Mouse (Mus musculus): ENCODE data around the gene Arhgap19.

Arhgap19 gene

DNA sequence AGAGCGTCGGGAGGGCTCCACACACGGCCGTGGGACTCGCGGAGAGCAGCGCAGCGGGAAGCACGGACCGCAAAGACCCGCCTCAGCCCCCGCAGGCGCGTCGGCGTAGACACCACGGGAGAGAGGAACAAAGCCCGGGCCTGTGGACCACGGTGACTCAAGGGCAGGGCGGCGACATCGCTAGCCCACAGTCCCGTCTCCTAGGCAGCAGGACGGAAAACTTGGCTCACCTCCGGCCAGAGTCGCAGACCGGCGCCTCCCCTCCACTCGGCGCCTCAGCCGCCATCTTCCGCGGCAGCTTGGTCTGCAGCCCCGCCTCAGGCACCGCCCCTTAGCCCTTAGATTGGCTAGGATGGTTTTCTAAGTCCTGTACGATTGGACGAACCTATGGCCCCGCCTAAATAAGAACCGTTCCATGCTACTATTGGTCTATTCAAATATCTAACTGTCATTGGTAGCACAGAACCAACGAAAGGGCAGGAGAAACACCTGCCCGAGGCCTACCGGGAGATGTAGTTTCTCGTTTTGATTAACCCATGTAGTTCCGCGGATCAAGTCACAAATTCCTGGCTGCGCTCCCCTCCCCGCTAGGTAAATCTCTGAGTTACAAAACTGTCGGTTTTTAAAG lies at the start of gene Arhgap19:
TSS of gene Arhgap19 (minus strand) at position 306 of the 628 bp plus-strand sequence.
- peak; percentile 100 for ATAC-seq (ENCODE audit: low TSS enrichment)

- no peak for ATAC-seq (ENCODE audit: low TSS enrichment)
Measured at GRCm38 (mm10) chr19:41850719-41851543, 49.1 kb upstream of the Arhgap19 start.

DNA sequence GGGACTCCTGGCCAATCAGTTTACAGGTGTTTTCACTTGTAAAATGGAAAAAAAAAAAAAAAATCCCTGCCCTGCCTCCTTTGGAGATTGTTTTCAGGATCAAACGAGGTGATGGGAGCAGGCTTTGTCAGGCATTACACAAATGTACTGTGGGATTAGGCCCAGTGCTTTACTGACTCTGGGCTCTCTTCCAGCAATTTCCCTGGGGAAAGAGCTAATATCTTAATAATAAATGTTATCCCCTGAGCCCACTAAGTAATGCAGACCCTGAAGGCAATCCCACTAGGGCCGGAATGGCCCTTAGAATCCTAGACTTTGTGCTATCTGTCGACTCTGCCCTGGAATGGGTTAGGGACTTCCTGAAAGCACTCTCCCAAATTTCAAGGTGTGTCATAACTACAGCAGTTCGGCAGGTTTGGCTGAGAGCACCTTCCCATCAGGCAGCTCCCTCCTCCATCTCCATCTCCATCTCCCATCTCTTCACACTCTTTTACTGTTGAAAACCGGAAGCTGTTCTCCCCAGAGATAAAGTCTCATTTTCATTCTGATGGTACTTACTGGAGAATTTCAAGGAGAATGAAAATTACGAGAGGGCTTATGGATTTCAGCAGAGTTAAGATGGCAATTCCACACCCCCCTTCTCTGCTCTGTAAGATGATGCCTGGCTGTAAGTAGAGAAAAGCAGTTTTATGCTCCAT lies 48.3 kb upstream of the Arhgap19 start:
- ATAC-seq (ENCODE audit: low TSS enrichment), result no peak

DNA sequence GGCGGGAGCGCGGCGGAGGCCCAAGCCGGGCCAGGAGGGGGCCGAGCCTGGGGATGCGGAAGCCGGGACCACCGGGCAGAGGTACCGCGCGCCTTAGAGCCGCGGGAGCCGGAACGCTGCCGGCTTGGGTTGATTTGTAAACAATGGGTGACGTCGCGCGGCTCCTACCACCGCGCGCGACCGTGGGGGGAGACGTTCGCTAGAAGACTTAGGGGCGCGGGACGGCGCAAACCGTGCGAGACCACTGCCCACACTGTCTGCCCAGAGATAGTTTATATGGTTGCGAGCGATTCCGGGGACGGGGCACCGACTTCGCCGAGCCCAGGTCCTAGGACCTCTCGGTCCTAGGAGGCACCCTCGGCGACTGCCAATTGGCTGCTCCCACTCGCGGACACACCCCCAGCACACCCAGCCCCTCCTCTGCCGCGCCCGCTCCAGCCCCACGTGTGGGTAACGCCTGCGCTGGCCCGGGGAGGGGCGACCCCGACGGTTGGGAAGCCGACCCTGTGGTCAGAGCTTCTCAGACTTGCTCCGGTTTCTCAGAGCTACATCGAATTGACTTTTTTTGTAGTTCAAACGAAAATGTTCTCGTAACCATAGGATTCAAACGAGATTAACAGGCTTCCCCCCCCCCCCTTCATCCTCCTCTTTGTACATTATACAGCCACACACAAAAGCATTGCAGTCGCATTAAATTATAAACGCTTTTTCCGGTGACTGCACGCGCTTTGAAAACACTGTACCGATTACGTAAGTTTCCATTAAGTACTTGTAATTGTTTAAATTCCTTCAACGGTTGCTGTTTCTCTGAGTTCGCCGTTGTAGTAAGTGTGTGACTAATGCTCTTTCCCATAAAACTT lies 46.4 kb upstream of the Arhgap19 start, which contains the start of gene Frat2:
TSS of gene Frat2 (minus strand) at position 141 of the 860 bp plus-strand sequence.
- ATAC-seq (ENCODE audit: low TSS enrichment), result peak; percentile 87

GRCm38 (mm10) chr19:41847614-41847991 lies 45.8 kb upstream of the Arhgap19 start:
- peak; percentile 70 for ATAC-seq (ENCODE audit: low TSS enrichment)

DNA sequence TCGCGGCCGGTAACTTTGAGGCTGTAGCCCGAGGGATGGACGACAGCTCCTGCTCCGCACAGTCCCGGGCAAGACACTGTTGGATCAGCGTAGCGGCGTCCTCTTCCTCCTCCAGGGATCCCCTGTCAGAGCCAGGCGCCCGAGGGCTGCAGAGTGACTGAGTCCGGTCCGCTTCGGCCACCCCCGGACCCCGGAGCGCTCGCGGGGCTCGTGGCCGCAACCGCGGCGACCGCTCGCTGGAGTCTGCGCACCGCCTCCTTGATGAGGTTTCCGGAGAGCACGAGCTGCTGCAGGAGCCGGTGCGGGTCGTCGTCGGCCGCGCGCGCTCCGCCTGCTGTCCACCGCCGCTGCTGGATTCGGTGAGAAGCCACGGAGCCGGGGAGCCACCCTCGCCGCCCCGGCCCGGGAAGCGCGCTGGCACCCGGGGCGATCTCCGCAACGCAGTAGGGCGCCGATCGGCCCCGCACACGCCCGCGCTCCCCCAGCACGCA lies 45.3 kb upstream of the Arhgap19 start:
- ATAC-seq (ENCODE audit: low TSS enrichment), result peak; percentile 44

DNA sequence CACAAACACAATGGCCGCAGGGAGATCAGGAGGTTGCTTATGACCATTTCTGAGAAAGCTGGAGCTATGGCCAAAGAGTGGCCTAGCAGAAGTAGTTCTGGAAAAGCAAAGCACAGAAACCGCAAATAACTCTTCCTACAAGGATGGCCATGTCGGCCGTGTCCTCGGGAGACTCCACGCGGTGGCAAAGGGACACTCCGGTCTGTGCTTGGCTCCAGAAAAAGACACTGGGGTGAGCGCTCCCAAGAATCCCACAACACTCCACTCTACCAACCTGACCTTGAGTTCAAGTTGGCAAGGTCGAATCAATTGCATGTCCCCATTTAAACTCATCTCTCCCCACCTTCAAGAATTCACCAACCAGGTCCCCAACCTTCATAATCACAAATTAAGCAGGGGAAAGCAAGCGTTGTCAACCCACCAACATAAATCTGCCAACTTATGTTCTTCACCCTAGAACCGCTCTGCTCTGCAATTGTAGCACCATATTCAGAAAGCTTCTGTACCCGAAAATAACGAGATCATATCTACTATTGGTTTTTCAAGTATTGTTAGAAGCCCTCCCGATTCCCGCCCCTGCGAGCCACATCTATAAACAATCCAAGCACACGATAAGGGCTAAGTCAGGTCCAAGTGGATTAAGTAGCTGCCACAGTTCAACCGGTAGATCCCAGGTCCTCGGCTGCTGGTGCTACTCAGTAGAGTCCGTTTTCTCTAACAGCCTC lies 44.7 kb upstream of the Arhgap19 start:
- no peak for ATAC-seq (ENCODE audit: low TSS enrichment)

- no peak for ATAC-seq (ENCODE audit: low TSS enrichment)
Measured at GRCm38 (mm10) chr19:41844345-41844744, 42.5 kb upstream of the Arhgap19 start.

- ATAC-seq (ENCODE audit: low TSS enrichment), result no peak
Measured at GRCm38 (mm10) chr19:41842706-41843105, 40.9 kb upstream of the Arhgap19 start.

GRCm38 (mm10) chr19:41842196-41842595 lies 40.3 kb upstream of the Arhgap19 start:
- ATAC-seq (ENCODE audit: low TSS enrichment), result no peak

- no peak for ATAC-seq (ENCODE audit: low TSS enrichment)
Measured at GRCm38 (mm10) chr19:41841105-41841750, 39.4 kb upstream of the Arhgap19 start.

DNA sequence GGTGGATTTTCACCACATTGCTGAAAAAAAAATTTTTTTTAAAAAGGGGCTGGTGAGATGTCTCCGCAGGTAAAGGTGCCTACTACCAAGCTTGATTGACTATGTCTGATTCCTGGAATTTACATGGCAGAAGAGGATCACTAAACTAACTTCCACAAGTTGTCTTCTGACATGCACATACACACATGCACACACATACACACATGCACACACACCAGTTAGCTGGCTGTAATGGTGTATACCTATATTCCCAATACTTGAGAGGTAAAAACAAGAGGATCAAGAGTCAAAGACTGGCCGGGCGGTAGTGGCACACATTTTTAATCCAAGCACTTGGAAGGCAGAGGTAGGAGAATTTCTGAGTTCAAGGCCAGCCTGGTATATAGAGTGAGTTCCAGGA lies 37.8 kb upstream of the Arhgap19 start:
- ATAC-seq (ENCODE audit: low TSS enrichment), result no peak

DNA sequence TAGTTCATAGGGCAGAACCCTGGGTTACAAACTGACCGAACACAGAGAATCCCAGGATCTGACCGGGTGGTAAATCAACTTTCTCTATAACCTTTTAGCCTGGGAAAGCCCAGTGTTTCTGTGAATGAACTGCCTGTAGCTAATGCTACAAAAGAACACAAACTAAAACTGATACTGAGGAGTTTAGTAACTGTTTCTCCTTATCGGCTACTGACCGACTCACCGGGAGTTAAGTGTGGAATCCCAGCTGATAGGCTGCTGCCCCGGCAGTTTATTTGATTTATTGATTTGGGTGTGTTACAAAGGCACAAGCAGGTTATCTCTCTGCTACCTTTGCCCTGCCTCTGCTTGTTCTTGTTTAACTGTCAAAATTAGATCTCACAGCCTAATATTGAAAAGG lies 37.0 kb upstream of the Arhgap19 start:
- no peak for ATAC-seq (ENCODE audit: low TSS enrichment)

GRCm38 (mm10) chr19:41837917-41838261 lies 36.0 kb upstream of the Arhgap19 start:
- ATAC-seq (ENCODE audit: low TSS enrichment), result no peak

DNA sequence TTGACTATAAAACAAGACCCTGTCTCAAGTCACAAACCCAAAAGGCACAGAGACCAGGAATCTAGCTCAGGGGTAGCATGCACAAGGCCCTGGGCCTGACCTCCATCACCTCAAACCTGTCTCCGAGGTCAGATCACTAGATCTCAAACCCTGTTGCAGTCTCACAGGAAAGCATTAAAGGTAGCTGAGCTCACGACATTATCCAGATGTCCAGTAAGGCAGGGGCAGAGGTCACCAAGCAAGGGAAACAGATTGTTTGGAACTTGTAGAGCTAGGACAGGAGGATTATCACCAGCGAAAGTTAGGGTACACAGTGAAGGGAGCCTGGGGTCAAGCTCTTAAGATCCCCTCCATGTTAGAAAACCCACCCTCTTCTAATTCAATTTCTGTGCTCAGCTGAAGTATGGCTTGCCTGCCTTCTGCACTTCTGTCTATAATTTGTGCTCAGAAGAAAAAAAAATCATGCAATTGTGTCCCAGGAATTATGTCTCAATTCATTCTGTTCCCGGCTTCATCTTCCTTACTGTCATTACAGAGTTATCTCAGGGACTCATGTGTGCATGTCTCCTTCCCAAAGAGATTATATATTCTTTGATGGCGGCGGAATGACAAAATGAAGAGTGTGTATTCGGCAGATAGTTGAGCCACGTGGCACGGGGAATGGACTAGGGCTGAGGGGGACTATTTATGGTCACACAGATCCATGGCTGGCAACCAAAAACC lies 35.5 kb upstream of the Arhgap19 start:
- no peak for ATAC-seq (ENCODE audit: low TSS enrichment)

DNA sequence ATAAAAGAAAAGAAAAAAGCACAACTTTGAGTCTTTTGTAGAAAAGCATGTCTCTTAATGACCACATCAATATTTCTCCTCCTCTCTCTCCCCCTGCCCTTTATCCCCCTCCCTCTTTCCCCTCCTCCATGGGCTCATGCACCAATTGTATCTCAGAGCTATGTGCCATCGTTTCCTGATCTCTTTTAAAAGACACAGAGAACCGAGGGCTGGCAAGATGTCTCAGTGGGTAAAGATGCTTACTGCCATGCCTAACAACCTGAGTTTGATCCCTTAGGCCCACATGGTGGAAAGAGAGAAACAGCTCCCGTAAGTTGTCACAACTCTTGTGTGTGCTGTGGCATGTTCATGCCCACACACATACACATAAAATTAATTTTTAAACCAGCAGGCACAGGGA lies 34.9 kb upstream of the Arhgap19 start:
- ATAC-seq (ENCODE audit: low TSS enrichment), result no peak

DNA sequence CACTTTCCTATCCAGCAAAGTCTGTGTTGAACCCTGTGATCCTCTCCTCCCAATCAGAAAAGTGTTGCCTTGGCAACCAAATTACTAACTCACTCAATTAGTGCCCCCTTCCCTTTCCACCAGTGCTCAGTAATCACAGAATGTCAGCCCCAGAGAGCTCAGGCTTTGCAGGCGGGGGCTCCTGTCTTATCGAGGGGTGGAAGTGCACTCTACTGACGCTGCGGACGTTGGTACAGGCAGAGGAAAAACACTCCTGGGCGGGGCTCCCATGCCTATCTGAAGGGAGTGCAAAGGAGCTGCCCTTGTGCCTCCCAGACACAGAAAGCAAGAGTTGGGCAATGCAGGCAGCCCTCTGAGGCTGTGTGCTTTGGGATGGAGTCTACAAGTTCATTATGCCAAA lies 34.0 kb upstream of the Arhgap19 start:
- ATAC-seq (ENCODE audit: low TSS enrichment), result 0 out of 2 replicates have a peak, but pooled peaks have one; percentile 7

DNA sequence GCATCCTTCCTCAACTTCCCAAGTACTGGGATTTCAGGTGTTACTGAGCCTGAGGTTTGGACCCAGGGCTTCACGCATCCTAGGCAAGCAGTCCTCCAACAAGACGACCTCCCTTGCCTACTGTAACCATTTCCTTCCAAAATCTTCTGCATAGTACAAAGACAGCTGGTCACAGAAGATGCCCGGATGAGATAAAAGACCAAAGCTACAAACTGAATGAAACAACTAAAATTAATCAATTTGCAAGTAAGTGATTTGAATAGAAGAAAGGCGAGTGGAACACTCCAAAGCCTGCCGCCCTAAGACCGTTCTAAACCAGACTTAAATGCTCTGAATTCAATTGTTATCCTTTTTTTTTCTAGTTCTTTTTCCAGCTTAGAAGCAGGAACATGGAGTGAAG lies 33.6 kb upstream of the Arhgap19 start:
- no peak for ATAC-seq (ENCODE audit: low TSS enrichment)

GRCm38 (mm10) chr19:41832501-41833201 lies 30.8 kb upstream of the Arhgap19 start:
- ATAC-seq (ENCODE audit: low TSS enrichment), result no peak
